Mouse (Mus musculus): Measurements from ENCODE around the gene Mettl2. TPM values are rescaled to one million over a fixed set of nuclear protein-coding genes. Genes with fewer than 3 reads are reported as not detected.

Mettl2 gene
- total RNA-seq, 2 experiments from 2014 or later: 34.8 to 37.1 TPM

- no peak for DNase-seq (ENCODE audit: low spot score in 2 of 2)
These were observed 26.2 kb downstream of the Mettl2 start for GRCm38 (mm10) chr11:105152357-105152899.

GRCm38 (mm10) chr11:105153068-105153833 lies 27.0 kb downstream of the Mettl2 start:
- peak; percentile 32 to 56 for DNase-seq (ENCODE audit: low spot score in 2 of 2)

GRCm38 (mm10) chr11:105155915-105156314 lies 29.7 kb downstream of the Mettl2 start:
- no peak for DNase-seq (ENCODE audit: low spot score in 2 of 2)

GRCm38 (mm10) chr11:105156748-105157267 lies 30.6 kb downstream of the Mettl2 start:
- no peak for DNase-seq (ENCODE audit: low spot score in 2 of 2)

GRCm38 (mm10) chr11:105158047-105158446 lies 31.8 kb downstream of the Mettl2 start:
- DNase-seq (ENCODE audit: low spot score in 2 of 2): no peak

GRCm38 (mm10) chr11:105159673-105160360 lies 33.6 kb downstream of the Mettl2 start:
- no peak for DNase-seq (ENCODE audit: low spot score in 2 of 2)

GRCm38 (mm10) chr11:105161411-105161810 lies 35.2 kb downstream of the Mettl2 start:
- no peak for DNase-seq (ENCODE audit: low spot score in 2 of 2)

- DNase-seq (ENCODE audit: low spot score in 2 of 2): no peak
These were observed 38.6 kb downstream of the Mettl2 start for GRCm38 (mm10) chr11:105164516-105165510.

- no peak for DNase-seq (ENCODE audit: low spot score in 2 of 2)
These were observed 40.6 kb downstream of the Mettl2 start for GRCm38 (mm10) chr11:105166780-105167179.

- no peak for DNase-seq (ENCODE audit: low spot score in 2 of 2)
These were observed 52.3 kb downstream of the Mettl2 start, which contains the start of gene Tlk2 for GRCm38 (mm10) chr11:105178516-105178915. Tlk2 (plus strand) TSS chr11:105178807.

GRCm38 (mm10) chr11:105179523-105179922 lies 53.3 kb downstream of the Mettl2 start:
- no peak for DNase-seq (ENCODE audit: low spot score in 2 of 2)

GRCm38 (mm10) chr11:105180471-105181091 lies 54.4 kb downstream of the Mettl2 start:
- DNase-seq (ENCODE audit: low spot score in 2 of 2): peak; percentile 13 to 19

GRCm38 (mm10) chr11:105181126-105181637 lies 55.0 kb downstream of the Mettl2 start:
- peak; percentile 83 to 92 for DNase-seq (ENCODE audit: low spot score in 2 of 2)

GRCm38 (mm10) chr11:105181689-105182460 lies 55.6 kb downstream of the Mettl2 start:
- DNase-seq (ENCODE audit: low spot score in 2 of 2): peak; percentile 11 to 36

GRCm38 (mm10) chr11:105182461-105182855 lies 56.2 kb downstream of the Mettl2 start:
- DNase-seq (ENCODE audit: low spot score in 2 of 2): no peak

GRCm38 (mm10) chr11:105184678-105185077 lies 58.5 kb downstream of the Mettl2 start:
- DNase-seq (ENCODE audit: low spot score in 2 of 2): no peak

Data from adrenal gland, postnatal 4 days (tissue).